Mouse (Mus musculus): ENCODE data around the gene Lmbrd2. TPM values are rescaled to one million over a fixed set of nuclear protein-coding genes. Genes with fewer than 3 reads are reported as not detected.

The Lmbrd2 gene
- polyA plus RNA-seq, 1 experiment from 2014 or later, result 2.1 TPM

- Histone ChIP-seq H3K4me1 (no peaks in the 10 kb centered on the region), H3K27me3 (ENCODE audit: insufficient read depth, poor library complexity, severe bottlenecking) (no peaks in the 10 kb centered on the region), H3K36me3 (peaks cover 93% of the 10 kb centered on the region), H3K27ac (no peak overlapping the region), H3K4me3 (no peak overlapping the region), H3K9me3 (no peaks in the 10 kb centered on the region)
- WGBS, result 86% methylated on average over 4 of the region's 4 CpGs
- no peak for DNase-seq (ENCODE audit: low spot score)
Measured at GRCm38 (mm10) chr15:9118852-9119251, 21.5 kb upstream of the Lmbrd2 start.

- Histone ChIP-seq H3K9me3 (no peaks in the 10 kb centered on the region), H3K36me3 (peaks cover 93% of the 10 kb centered on the region), H3K27ac (no peak overlapping the region), H3K4me1 (no peaks in the 10 kb centered on the region), H3K27me3 (ENCODE audit: insufficient read depth, poor library complexity, severe bottlenecking) (no peaks in the 10 kb centered on the region), H3K4me3 (no peak overlapping the region)
- no peak for DNase-seq (ENCODE audit: low spot score)
- 94% methylated on average over 2 of the region's 2 CpGs for WGBS
Measured at GRCm38 (mm10) chr15:9120081-9120480, 20.3 kb upstream of the Lmbrd2 start.

- peaks cover 91% of the 10 kb centered on the region for H3K36me3 ChIP-seq
- WGBS, result 92% methylated on average over 4 of the region's 4 CpGs
Measured at GRCm38 (mm10) chr15:9122989-9123388, 17.4 kb upstream of the Lmbrd2 start.

GRCm38 (mm10) chr15:9124856-9125255, 15.5 kb upstream of the Lmbrd2 start:
- no peak overlapping the region for H3K27ac ChIP-seq
- no peaks in the 10 kb centered on the region for H3K9me3 ChIP-seq
- peaks cover 90% of the 10 kb centered on the region for H3K36me3 ChIP-seq
- H3K4me3 ChIP-seq, result no peak overlapping the region
- H3K27me3 ChIP-seq (ENCODE audit: insufficient read depth, poor library complexity, severe bottlenecking), result no peaks in the 10 kb centered on the region
- WGBS, result 93% methylated on average over 21 of the region's 21 CpGs
- DNase-seq (ENCODE audit: low spot score), result no peak
- no peaks in the 10 kb centered on the region for H3K4me1 ChIP-seq

More at GRCm38 (mm10) chr15:9122989-9123388, 17.4 kb upstream of the Lmbrd2 start:
- Histone ChIP-seq H3K27ac (no peak overlapping the region), H3K9me3 (no peaks in the 10 kb centered on the region), H3K27me3 (ENCODE audit: insufficient read depth, poor library complexity, severe bottlenecking) (no peaks in the 10 kb centered on the region), H3K4me1 (no peaks in the 10 kb centered on the region), H3K4me3 (no peak overlapping the region)
- no peak for DNase-seq (ENCODE audit: low spot score)

- DNase-seq (ENCODE audit: low spot score), result no peak
- Histone ChIP-seq H3K27me3 (ENCODE audit: insufficient read depth, poor library complexity, severe bottlenecking) (no peaks in the 10 kb centered on the region), H3K36me3 (peaks cover 90% of the 10 kb centered on the region), H3K4me3 (no peak overlapping the region), H3K4me1 (no peaks in the 10 kb centered on the region), H3K9me3 (no peaks in the 10 kb centered on the region), H3K27ac (no peak overlapping the region)
- 91% methylated on average over 7 of the region's 7 CpGs for WGBS
Measured at GRCm38 (mm10) chr15:9127051-9127791, 13.1 kb upstream of the Lmbrd2 start.

GRCm38 (mm10) chr15:9130772-9131498, 9.4 kb upstream of the Lmbrd2 start:
- no peak for DNase-seq (ENCODE audit: low spot score)
- peaks cover 76% of the 10 kb centered on the region for H3K36me3 ChIP-seq

GRCm38 (mm10) chr15:9131499-9131888, 8.9 kb upstream of the Lmbrd2 start:
- DNase-seq (ENCODE audit: low spot score), result no peak
- peaks cover 77% of the 10 kb centered on the region for H3K36me3 ChIP-seq
- WGBS, result 85% methylated on average over 4 of the region's 4 CpGs

More at GRCm38 (mm10) chr15:9130772-9131498, 9.4 kb upstream of the Lmbrd2 start:
- Histone ChIP-seq H3K4me1 (0 out of 2 replicates have a peak, but pooled peaks cover 6% of the 10 kb centered on the region), H3K27ac (no peak overlapping the region), H3K4me3 (no peak overlapping the region), H3K27me3 (ENCODE audit: insufficient read depth, poor library complexity, severe bottlenecking) (no peaks in the 10 kb centered on the region), H3K9me3 (no peaks in the 10 kb centered on the region)
- WGBS, result 78% methylated on average over 9 of the region's 9 CpGs

GRCm38 (mm10) chr15:9132693-9133443, 7.5 kb upstream of the Lmbrd2 start:
- Histone ChIP-seq H3K36me3 (peaks cover 78% of the 10 kb centered on the region), H3K4me3 (no peak overlapping the region), H3K9me3 (no peaks in the 10 kb centered on the region), H3K27ac (no peak overlapping the region), H3K27me3 (ENCODE audit: insufficient read depth, poor library complexity, severe bottlenecking) (no peaks in the 10 kb centered on the region), H3K4me1 (0 out of 2 replicates have a peak, but pooled peaks cover 6% of the 10 kb centered on the region)
- WGBS, result 86% methylated on average over 13 of the region's 13 CpGs
- no peak for DNase-seq (ENCODE audit: low spot score)

More at GRCm38 (mm10) chr15:9131499-9131888, 8.9 kb upstream of the Lmbrd2 start:
- no peaks in the 10 kb centered on the region for H3K9me3 ChIP-seq
- H3K4me1 ChIP-seq, result 0 out of 2 replicates have a peak, but pooled peaks cover 6% of the 10 kb centered on the region
- H3K27me3 ChIP-seq (ENCODE audit: insufficient read depth, poor library complexity, severe bottlenecking), result no peaks in the 10 kb centered on the region
- no peak overlapping the region for H3K4me3 ChIP-seq
- H3K27ac ChIP-seq, result no peak overlapping the region

- Histone ChIP-seq H3K27ac (no peak overlapping the region), H3K4me3 (no peak overlapping the region), H3K27me3 (ENCODE audit: insufficient read depth, poor library complexity, severe bottlenecking) (no peaks in the 10 kb centered on the region), H3K36me3 (peaks cover 65% of the 10 kb centered on the region), H3K4me1 (peaks cover 12% of the 10 kb centered on the region), H3K9me3 (no peaks in the 10 kb centered on the region)
- DNase-seq (ENCODE audit: low spot score), result no peak
- WGBS, result 85% methylated on average over 6 of the region's 6 CpGs
Measured at GRCm38 (mm10) chr15:9134891-9135507, 5.4 kb upstream of the Lmbrd2 start.

GRCm38 (mm10) chr15:9139447-9139846, 903 bp upstream of the Lmbrd2 start:
- H3K36me3 ChIP-seq, result peaks cover 39% of the 10 kb centered on the region
- WGBS, result 29% methylated on average over 10 of the region's 10 CpGs
- DNase-seq (ENCODE audit: low spot score), result peak; percentile 77
- peak overlapping the region; percentile 92 for H3K27ac ChIP-seq
- no peaks in the 10 kb centered on the region for H3K27me3 ChIP-seq (ENCODE audit: insufficient read depth, poor library complexity, severe bottlenecking)
- peaks cover 16% of the 10 kb centered on the region for H3K4me1 ChIP-seq
- H3K4me3 ChIP-seq, result peak overlapping the region; percentile 93
- H3K9me3 ChIP-seq, result no peaks in the 10 kb centered on the region

GRCm38 (mm10) chr15:9140684-9141171, 378 bp downstream of the Lmbrd2 start:
- Histone ChIP-seq H3K9me3 (no peaks in the 10 kb centered on the region), H3K36me3 (peaks cover 28% of the 10 kb centered on the region), H3K27me3 (ENCODE audit: insufficient read depth, poor library complexity, severe bottlenecking) (no peaks in the 10 kb centered on the region), H3K4me3 (peak overlapping the region; percentile 93), H3K27ac (peak overlapping the region; percentile 92), H3K4me1 (peaks cover 10% of the 10 kb centered on the region)
- peak; percentile 79 for DNase-seq (ENCODE audit: low spot score)
- 0% methylated on average over 37 of the region's 37 CpGs for WGBS

GRCm38 (mm10) chr15:9155325-9155724, 15.0 kb downstream of the Lmbrd2 start, which contains the start of gene Skp2:
Gene Skp2 (minus strand): TSS chr15:9155425.
- no peak within 1 kb of the TSS for H3K27ac ChIP-seq

More at GRCm38 (mm10) chr15:9155325-9155724, 15.0 kb downstream of the Lmbrd2 start, which contains the start of gene Skp2:
- no peaks in the 10 kb centered on the region for H3K9me3 ChIP-seq
- no peaks in the 10 kb centered on the region for H3K27me3 ChIP-seq (ENCODE audit: insufficient read depth, poor library complexity, severe bottlenecking)
- H3K4me1 ChIP-seq, result no peaks in the 10 kb centered on the region
- no peak for DNase-seq (ENCODE audit: low spot score)
- H3K36me3 ChIP-seq, result peaks cover 37% of the 10 kb centered on the region
- no peak within 1 kb of the TSS for H3K4me3 ChIP-seq

All from heart, embryonic 10.5 days (tissue).